Mouse (Mus musculus): ENCODE data around the gene Pcbp1.

- TF ChIP-seq CTCF (conservative IDR thresholded peaks at IDR 0.05; ENCODE audit: insufficient read depth, insufficient read length, low read depth, low read length) (no peak), POLR2A (IDR thresholded peaks at IDR 0.05; ENCODE audit: low read depth, low read length) (no peak)
Observed at GRCm38 (mm10) chr6:86550587-86550986, 24.5 kb upstream of the Pcbp1 start.
